Mouse (Mus musculus) bone marrow macrophage, adult 2 months (primary cell): ENCODE results near the gene Sdk2.

Source experiments
- CTCF ChIP-seq: IDR thresholded peaks from 2 replicates; pipeline ENCODE4 v1.5.1; 2012; ENCODE audit warnings: low read depth, mild to moderate bottlenecking, low read length, moderate library complexity
- POLR2A ChIP-seq: IDR thresholded peaks from 2 replicates; pipeline ENCODE4 v1.6.1; 2012; ENCODE audit warnings: mild to moderate bottlenecking, low read depth, low read length, borderline replicate concordance

DNA sequence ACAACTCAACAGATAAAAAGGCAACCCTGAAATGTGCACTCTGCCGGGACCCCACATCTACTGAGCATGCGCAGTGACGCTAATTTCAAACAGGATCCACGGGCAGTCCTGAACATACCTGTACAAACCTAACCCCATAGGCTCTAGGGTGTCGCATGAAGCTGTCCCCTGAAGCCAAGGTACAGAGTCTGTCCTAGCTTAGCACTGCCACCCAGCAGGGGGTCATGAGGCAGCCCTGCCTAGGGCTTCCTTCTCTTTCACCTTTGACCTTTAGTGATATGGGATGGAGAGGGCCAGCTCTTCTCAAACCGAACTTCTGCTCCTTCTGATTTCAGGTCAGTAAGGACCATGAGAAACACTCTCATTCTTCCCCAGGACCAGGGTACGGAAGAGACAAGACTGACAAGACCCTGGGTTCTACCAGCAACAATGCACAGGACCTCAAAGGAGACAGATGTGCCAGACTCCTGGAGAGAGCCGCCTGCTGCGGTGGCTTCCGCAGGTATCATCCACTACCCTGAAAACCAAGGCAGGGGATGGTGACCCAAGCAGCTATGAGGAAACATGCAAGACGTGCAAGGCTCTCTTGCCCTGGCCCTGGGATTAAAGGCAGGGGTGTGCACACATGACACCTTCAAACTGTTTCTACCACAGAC, 319.0 kb downstream of the Sdk2 start:
- TF ChIP-seq POLR2A (no peak), CTCF (no peak)
